Mouse (Mus musculus) G1E (cell line): ENCODE measurements at regions not wholly inside any gene's neighbourhood (a gene's known extent, or its start where the extent isn't known, plus 50 kb on each side); places are given as distances from the start of the nearest gene placed in this dataset.
A peak's percentile ranks its signal among the peaks of the same experiment; 100 is the strongest.

Experiments used
- CTCF ChIP-seq: IDR thresholded peaks from 2 replicates; pipeline ENCODE4 v1.5.1; 2012; ENCODE audit warnings: low read depth, low read length, inconsistent platforms, mixed read lengths
- GATA1 ChIP-seq: IDR thresholded peaks from 2 replicates; pipeline ENCODE4 v1.6.1; 2012; ENCODE audit warnings: borderline replicate concordance, low read length, inconsistent platforms, mixed read lengths
- GATA2 ChIP-seq: IDR thresholded peaks from 2 replicates; pipeline ENCODE4 v1.6.1; 2012; ENCODE audit warnings: low read depth, low read length, inconsistent platforms, borderline replicate concordance
- POLR2AphosphoS5 ChIP-seq: IDR thresholded peaks from 2 replicates; pipeline ENCODE4 v1.6.1; 2012; ENCODE audit warnings: low read depth, low read length, inconsistent platforms; ENCODE audit not compliant: insufficient replicate concordance
- TAL1 ChIP-seq: conservative IDR thresholded peaks from 2 replicates; pipeline ENCODE4 v1.6.1; 2012; ENCODE audit warnings: low read depth, low read length, inconsistent platforms, mixed read lengths

- 0 out of 2 replicates have a peak, but pooled peaks have one; percentile 22 for TF ChIP-seq CTCF
- no peak for TF ChIP-seq GATA2
- TF ChIP-seq GATA1 = no peak
- TF ChIP-seq TAL1 = no peak
- TF ChIP-seq POLR2AphosphoS5 = no peak
Observed at GRCm38 (mm10) chr2:11086996-11087395, 84.9 kb upstream of the Prkcq start.
